Mouse (Mus musculus) embryonic facial prominence, embryonic 10.5 days (tissue): ENCODE results near the gene Cit. TPM values are rescaled to one million over a fixed set of nuclear protein-coding genes. Genes with fewer than 3 reads are reported as not detected.

Experiments
- DNase-seq: peaks from one replicate; pipeline ENCODE4 v3.0.0-alpha.2; 2017; ENCODE audit warnings: low spot score
- H3K27ac ChIP-seq: fragments of 300-500 bp; sonication (generic); replicated peaks from 2 replicates; pipeline ENCODE4 v1.5.1; 2016; ENCODE audit warnings: mild to moderate bottlenecking
- H3K27me3 ChIP-seq: fragments of 300-500 bp; sonication (generic); replicated peaks from 2 replicates; pipeline ENCODE4 v1.6.1; 2016; ENCODE audit warnings: low read depth, mild to moderate bottlenecking; ENCODE audit not compliant: poor library complexity, severe bottlenecking
- H3K36me3 ChIP-seq: fragments of 300-500 bp; sonication (generic); replicated peaks from 2 replicates; pipeline ENCODE4 v1.6.1; 2016; ENCODE audit warnings: mild to moderate bottlenecking, moderate library complexity
- H3K4me1 ChIP-seq: fragments of 300-500 bp; sonication (generic); 2 replicates; pipeline ENCODE4 v1.6.1; 2016
- H3K4me3 ChIP-seq: fragments of 300-500 bp; sonication (generic); 2 replicates; pipeline ENCODE4 v1.5.1; 2016; ENCODE audit warnings: mild to moderate bottlenecking, moderate library complexity
- H3K9me3 ChIP-seq: fragments of 300-500 bp; sonication (generic); 2 replicates; pipeline ENCODE4 v1.6.1; 2016; ENCODE audit warnings: mild to moderate bottlenecking
- WGBS: fragments of 180-500 bp; shearing (Covaris S2); methylation state at CpG from one replicate; pipeline ENCODE4 v1.1.7; 2016; 5-methylcytosine and 5-hydroxymethylcytosine counted together
- polyA plus RNA-seq: library from polyadenylated mRNA; unstranded; fragments of >200 nt; fragmentation: Nextera tagmentation; extraction: Ambion mirVana; gene quantifications from 2 replicates; pipeline ENCODE4 v1.2.1, GENCODE M21; 2016

Cit gene
- polyA plus RNA-seq, 1 experiment from 2014 or later = 41.3 TPM

- H3K9me3 ChIP-seq = peaks cover 2% of the 10 kb centered on the region; the same call in 1 of the 2 replicates
- H3K4me3 ChIP-seq = no peak overlapping the region
- no peaks in the 10 kb centered on the region for H3K36me3 ChIP-seq
- H3K4me1 ChIP-seq = peaks cover 10% of the 10 kb centered on the region
- H3K27me3 ChIP-seq = no peaks in the 10 kb centered on the region
- H3K27ac ChIP-seq = no peak overlapping the region
- 86% methylated on average over 5 of the region's 5 CpGs for WGBS
- DNase-seq = no peak
Observed at GRCm38 (mm10) chr5:115840453-115840852, 4.6 kb upstream of the Cit start.

- Histone ChIP-seq H3K36me3 (no peaks in the 10 kb centered on the region), H3K27ac (no peak overlapping the region), H3K27me3 (no peaks in the 10 kb centered on the region), H3K4me1 (peaks cover 17% of the 10 kb centered on the region), H3K9me3 (peaks cover 2% of the 10 kb centered on the region; the same call in 1 of the 2 replicates), H3K4me3 (no peak overlapping the region)
- no peak for DNase-seq
- 76% methylated on average over 12 of the region's 12 CpGs for WGBS
Observed at GRCm38 (mm10) chr5:115840946-115841775, 3.9 kb upstream of the Cit start.

GRCm38 (mm10) chr5:115844368-115844765 is 711 bp upstream of the Cit start:
- 6% methylated on average over 12 of the region's 12 CpGs for WGBS
- Histone ChIP-seq H3K36me3 (peaks cover 28% of the 10 kb centered on the region), H3K9me3 (peaks cover under 1% of the 10 kb centered on the region; the same call in 1 of the 2 replicates), H3K4me1 (peaks cover 20% of the 10 kb centered on the region), H3K27me3 (no peaks in the 10 kb centered on the region), H3K4me3 (peak overlapping the region; percentile 84), H3K27ac (peak overlapping the region; percentile 93)
- no peak for DNase-seq

GRCm38 (mm10) chr5:115845635-115846174 is 627 bp downstream of the Cit start:
- DNase-seq = no peak
- WGBS = 37% methylated on average over 8 of the region's 8 CpGs
- peak overlapping the region; percentile 87 for H3K27ac ChIP-seq

GRCm38 (mm10) chr5:115847166-115847565 is 2.1 kb downstream of the Cit start:
- no peak for DNase-seq
- Histone ChIP-seq H3K9me3 (no peaks in the 10 kb centered on the region), H3K27me3 (no peaks in the 10 kb centered on the region), H3K27ac (no peak overlapping the region), H3K4me3 (no peak overlapping the region), H3K36me3 (peaks cover 56% of the 10 kb centered on the region), H3K4me1 (peaks cover 20% of the 10 kb centered on the region)
- 89% methylated on average over 8 of the region's 8 CpGs for WGBS

More at GRCm38 (mm10) chr5:115845635-115846174, 627 bp downstream of the Cit start:
- Histone ChIP-seq H3K36me3 (peaks cover 42% of the 10 kb centered on the region), H3K4me1 (peaks cover 20% of the 10 kb centered on the region), H3K27me3 (no peaks in the 10 kb centered on the region), H3K9me3 (no peaks in the 10 kb centered on the region), H3K4me3 (peak overlapping the region; percentile 84)

- Histone ChIP-seq H3K9me3 (no peaks in the 10 kb centered on the region), H3K4me1 (peaks cover 20% of the 10 kb centered on the region), H3K27ac (no peak overlapping the region), H3K27me3 (no peaks in the 10 kb centered on the region), H3K36me3 (peaks cover 69% of the 10 kb centered on the region), H3K4me3 (no peak overlapping the region)
- 86% methylated on average over 7 of the region's 7 CpGs for WGBS
- DNase-seq = no peak
Observed at GRCm38 (mm10) chr5:115848463-115848862, 3.4 kb downstream of the Cit start.

- peaks cover 78% of the 10 kb centered on the region for H3K36me3 ChIP-seq
- H3K9me3 ChIP-seq = no peaks in the 10 kb centered on the region
- no peak for DNase-seq
- no peaks in the 10 kb centered on the region for H3K27me3 ChIP-seq
- H3K27ac ChIP-seq = no peak overlapping the region
- H3K4me3 ChIP-seq = no peak overlapping the region
- H3K4me1 ChIP-seq = peaks cover 15% of the 10 kb centered on the region
- 90% methylated on average over 12 of the region's 12 CpGs for WGBS
Observed at GRCm38 (mm10) chr5:115849263-115849829, 4.3 kb downstream of the Cit start.

- DNase-seq = no peak
- 90% methylated on average over 17 of the region's 17 CpGs for WGBS
- Histone ChIP-seq H3K27ac (no peak overlapping the region), H3K4me3 (no peak overlapping the region), H3K4me1 (peaks cover 10% of the 10 kb centered on the region), H3K36me3 (peaks cover 89% of the 10 kb centered on the region), H3K27me3 (no peaks in the 10 kb centered on the region), H3K9me3 (no peaks in the 10 kb centered on the region)
Observed at GRCm38 (mm10) chr5:115850250-115851028, 5.4 kb downstream of the Cit start.

GRCm38 (mm10) chr5:115851029-115851365 is 5.9 kb downstream of the Cit start:
- DNase-seq = no peak
- Histone ChIP-seq H3K4me1 (peaks cover 5% of the 10 kb centered on the region), H3K36me3 (peaks cover 94% of the 10 kb centered on the region), H3K27me3 (no peaks in the 10 kb centered on the region), H3K27ac (no peak overlapping the region), H3K4me3 (no peak overlapping the region), H3K9me3 (no peaks in the 10 kb centered on the region)
- WGBS = 93% methylated on average over 13 of the region's 13 CpGs

- 91% methylated on average over 4 of the region's 4 CpGs for WGBS
- Histone ChIP-seq H3K27me3 (no peaks in the 10 kb centered on the region), H3K9me3 (no peaks in the 10 kb centered on the region), H3K27ac (no peak overlapping the region), H3K36me3 (peaks cover 96% of the 10 kb centered on the region), H3K4me3 (no peak overlapping the region), H3K4me1 (no peaks in the 10 kb centered on the region)
- DNase-seq = no peak
Observed at GRCm38 (mm10) chr5:115852431-115852830, 7.4 kb downstream of the Cit start.

GRCm38 (mm10) chr5:115853691-115854090 is 8.6 kb downstream of the Cit start:
- no peak for DNase-seq
- peaks cover 93% of the 10 kb centered on the region for H3K36me3 ChIP-seq
- H3K4me1 ChIP-seq = peaks cover 4% of the 10 kb centered on the region; the same call in 1 of the 2 replicates
- no peak overlapping the region for H3K4me3 ChIP-seq
- no peak overlapping the region for H3K27ac ChIP-seq
- WGBS = 87% methylated on average over 9 of the region's 9 CpGs
- no peaks in the 10 kb centered on the region for H3K27me3 ChIP-seq
- H3K9me3 ChIP-seq = no peaks in the 10 kb centered on the region

- no peak overlapping the region for H3K4me3 ChIP-seq
Observed at GRCm38 (mm10) chr5:115854370-115854769, 9.3 kb downstream of the Cit start.

More at GRCm38 (mm10) chr5:115854370-115854769, 9.3 kb downstream of the Cit start:
- Histone ChIP-seq H3K4me1 (peaks cover 7% of the 10 kb centered on the region), H3K36me3 (peaks cover 92% of the 10 kb centered on the region), H3K9me3 (no peaks in the 10 kb centered on the region), H3K27me3 (no peaks in the 10 kb centered on the region), H3K27ac (no peak overlapping the region)
- 88% methylated on average over 12 of the region's 12 CpGs for WGBS
- DNase-seq = no peak
